Mouse (Mus musculus) cerebellum, adult 2 months (tissue): ENCODE data around the gene Ubr7.

Source experiments
- CTCF ChIP-seq: fragments of 200-500 bp; IDR thresholded peaks from 2 replicates; pipeline ENCODE4 v1.5.1; 2011; ENCODE audit warnings: low read depth, mild to moderate bottlenecking, control low read depth, low read length, moderate library complexity, borderline replicate concordance; ENCODE audit not compliant: insufficient read depth
- POLR2A ChIP-seq: fragments of 200-500 bp; IDR thresholded peaks from 2 replicates; pipeline ENCODE4 v1.6.1; 2011; ENCODE audit warnings: low read length, control low read depth, borderline replicate concordance; ENCODE audit not compliant: insufficient read depth

- no peak for TF ChIP-seq POLR2A
- TF ChIP-seq CTCF, result no peak
These were observed 49.5 kb upstream of the Ubr7 start for GRCm38 (mm10) chr12:102708220-102708619.
